ENCODE assay signal across 8 mouse cellular contexts in the genomic region with DNA sequence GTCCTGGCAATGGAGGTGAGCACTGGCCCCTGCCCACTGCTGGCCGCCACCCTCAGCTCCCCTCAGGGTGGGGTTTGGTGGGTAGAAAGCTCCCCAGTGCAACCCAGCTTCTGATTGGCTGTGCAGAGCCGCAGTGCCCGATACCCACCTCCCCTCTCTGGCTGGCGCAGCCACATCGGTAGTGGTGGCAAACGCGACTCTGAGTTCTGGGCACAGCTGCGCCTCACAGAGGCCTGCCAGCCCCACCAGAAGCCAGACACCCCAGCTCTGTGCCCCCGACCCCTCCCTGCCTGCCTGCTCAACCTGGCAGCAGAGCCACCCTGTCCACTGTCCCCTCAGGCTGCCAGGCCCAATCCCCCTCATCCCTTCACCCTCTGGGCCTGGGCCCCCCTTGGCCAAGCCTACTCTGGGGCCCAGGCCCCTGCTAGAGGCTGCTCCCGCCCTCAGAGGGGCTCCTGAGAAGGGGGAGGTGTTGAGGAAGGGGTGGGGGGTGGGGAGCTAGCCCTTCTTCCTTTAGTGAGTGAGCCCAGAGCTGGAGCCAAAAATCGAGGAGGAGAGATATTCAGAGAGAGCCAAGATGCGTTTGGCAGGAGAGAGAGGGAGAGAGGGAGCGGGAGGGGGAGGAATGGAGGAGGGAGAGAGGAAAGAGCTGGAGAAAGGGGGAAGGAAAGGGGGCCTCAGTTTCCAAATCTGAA. TPM values are rescaled to one million over a fixed set of nuclear protein-coding genes. Genes with fewer than 3 reads are reported as not detected.
DNase-seq lines count a peak whose midpoint lies in the region; ATAC-seq lines count a peak whose summit lies in the region.

No protein-coding gene starts in this region.

- no peak overlapping the region for H3K4me3 ChIP-seq in midbrain, embryonic 16.5 days (ENCODE audit: low read depth, low read length)

- H3K4me1 ChIP-seq in midbrain, embryonic 16.5 days (ENCODE audit: control insufficient read depth, insufficient read depth, low read length), result peaks cover 6% of the 10 kb centered on the region; the same call in 1 of the 2 replicates

- H3K36me3 ChIP-seq in midbrain, embryonic 16.5 days (ENCODE audit: control insufficient read depth, insufficient read depth, low read length), result no peaks in the 10 kb centered on the region

- peaks cover 53% of the 10 kb centered on the region for H3K27me3 ChIP-seq in midbrain, embryonic 16.5 days (ENCODE audit: control insufficient read depth, insufficient read depth, low read depth, low read length)

- intact Hi-C loops in heart, postnatal 36 days (cut with DNase I), result no loop called here

- H3K4me2 ChIP-seq in midbrain, embryonic 16.5 days (ENCODE audit: low read length), result peak overlapping the region; percentile 16; the same call in 1 of the 2 replicates

- 0 out of 2 replicates have a peak overlapping the region, but pooled peaks have one; percentile 37 for H3K9ac ChIP-seq in midbrain, embryonic 16.5 days (ENCODE audit: low read depth, low read length)

- peak overlapping the region; percentile 74 for H3K27ac ChIP-seq in midbrain, embryonic 16.5 days (ENCODE audit: low read length)

- WGBS in midbrain, embryonic 16.5 days, result 43% methylated on average over 12 of the region's 13 CpGs

- H3K9me3 ChIP-seq in midbrain, embryonic 16.5 days (replicated peaks; ENCODE audit: control insufficient read depth, low read length, poor library complexity, severe bottlenecking), result no peaks in the 10 kb centered on the region

- peak; percentile 43 for DNase-seq in adrenal gland, postnatal 14 days
- no peak for DNase-seq in adrenal gland, postnatal 4 days (ENCODE audit: low spot score in 2 of 2)
- peak; percentile 60 for DNase-seq in urinary bladder, postnatal 14 days (ENCODE audit: low spot score)
- DNase-seq in urinary bladder, postnatal 36 days (ENCODE audit: low spot score in 2 of 2), result no peak
- peak; percentile 42 to 56 for DNase-seq in heart, postnatal 36 days
- no peak for DNase-seq in thymus, adult 18-20 months
- no peak for DNase-seq in retina, embryonic 14.5 days (ENCODE audit: low spot score)

- ATAC-seq in midbrain, embryonic 16.5 days, result peak; percentile 87

RNA-seq across cellular contexts. Expression of a gene that starts 6.2 kb away (rescaled TPM):
- 124 and 125 TPM in 2 replicates for total RNA-seq in adrenal gland, postnatal 14 days (2021)
- 100 to 1,000 TPM; 134 to 137 TPM for total RNA-seq in adrenal gland, postnatal 4 days (2021)
- total RNA-seq in heart, postnatal 36 days (2021), result 100 to 1,000 TPM; 279 to 296 TPM
- 44.1 and 55.4 TPM in 2 replicates for polyA plus RNA-seq in midbrain, embryonic 16.5 days (2015; fragmentation: Nextera tagmentation; extraction: Ambion mirVana)

RNA-seq across cellular contexts. Expression of a gene that starts 28.7 kb away (rescaled TPM):
- 7.1 and 7.4 TPM in 2 replicates for total RNA-seq in adrenal gland, postnatal 14 days (2021)
- total RNA-seq in adrenal gland, postnatal 4 days (2021), result 1 to 10 TPM; 5.7 to 6.7 TPM
- total RNA-seq in heart, postnatal 36 days (2021), result 1 to 10 TPM; 9.3 to 9.9 TPM
- polyA plus RNA-seq in midbrain, embryonic 16.5 days (2015; fragmentation: Nextera tagmentation; extraction: Ambion mirVana), result 11.7 and 12.4 TPM in 2 replicates

RNA-seq across cellular contexts. Expression of a gene that starts 37.4 kb away (rescaled TPM):
- total RNA-seq in adrenal gland, postnatal 14 days (2021), result 44.4 and 45.7 TPM in 2 replicates
- 10 to 100 TPM; 46.9 to 48.0 TPM for total RNA-seq in adrenal gland, postnatal 4 days (2021)
- total RNA-seq in heart, postnatal 36 days (2021), result 10 to 100 TPM; 28.5 to 29.5 TPM
- 35.0 and 37.4 TPM in 2 replicates for polyA plus RNA-seq in midbrain, embryonic 16.5 days (2015; fragmentation: Nextera tagmentation; extraction: Ambion mirVana)

RNA-seq across cellular contexts. Expression of a gene that starts 46.5 kb away (rescaled TPM):
- 108 TPM in 2 replicates for total RNA-seq in adrenal gland, postnatal 14 days (2021)
- total RNA-seq in adrenal gland, postnatal 4 days (2021), result 10 to 100 TPM; 86.4 to 93.8 TPM
- total RNA-seq in heart, postnatal 36 days (2021), result 10 to 100 TPM; 84.0 to 87.4 TPM
- polyA plus RNA-seq in midbrain, embryonic 16.5 days (2015; fragmentation: Nextera tagmentation; extraction: Ambion mirVana), result 80.7 and 85.6 TPM in 2 replicates

RNA-seq across cellular contexts. Expression of a gene that starts 52.8 kb away (rescaled TPM):
- 521 and 554 TPM in 2 replicates for total RNA-seq in adrenal gland, postnatal 14 days (2021)
- total RNA-seq in adrenal gland, postnatal 4 days (2021), result 100 to 1,000 TPM; 480 to 531 TPM
- 100 to 1,000 TPM; 337 to 380 TPM for total RNA-seq in heart, postnatal 36 days (2021)
- 662 and 691 TPM in 2 replicates for polyA plus RNA-seq in midbrain, embryonic 16.5 days (2015; fragmentation: Nextera tagmentation; extraction: Ambion mirVana)

Comparison
In these comparisons a context has a peak if more than half of its experiments do, and no peak if none do; other contexts are left out.
1. DNase-seq: peak in adrenal gland, postnatal 14 days (single experiment), urinary bladder, postnatal 14 days (single experiment) and heart, postnatal 36 days (2 of 2); none in adrenal gland, postnatal 4 days (0 of 2), urinary bladder, postnatal 36 days (0 of 2), thymus, adult 18-20 months (0 of 2) and retina, embryonic 14.5 days (single experiment).